Mouse (Mus musculus) inflammation-experienced regulatory T-cells (primary cell): ENCODE results near the gene Exoc7. TPM values are rescaled to one million over a fixed set of nuclear protein-coding genes. Genes with fewer than 3 reads are reported as not detected.

Source experiments
- polyA plus RNA-seq, 2 experiments: library from polyadenylated mRNA; unstranded; fragments of 100-300 nt; shearing (Covaris generic); gene quantifications; one replicate each; pipeline ENCODE4 v1.2.1; 2017

Gene Exoc7
- polyA plus RNA-seq: 10 to 100 TPM; 67.5 to 84.3 TPM

GRCm38 (mm10) chr11:116307019-116307725 is at the start of gene Exoc7:
Exoc7 (minus strand) TSS chr11:116307233.

GRCm38 (mm10) chr11:116335244-116336036 is 28.4 kb upstream of the Exoc7 start, which contains the start of gene Foxj1:
Foxj1 (minus strand) TSS chr11:116335399.

GRCm38 (mm10) chr11:116280751-116281663 is 26.0 kb downstream of the Exoc7 start, which contains the start of gene Galr2:
Galr2 (plus strand) TSS chr11:116280939.

GRCm38 (mm10) chr11:116274045-116274666 is 32.9 kb downstream of the Exoc7 start, which contains the start of gene Srp68:
Srp68 (minus strand) TSS chr11:116274217.

Other genes with a start within 250 kb of the Exoc7 start
- 100 to 1,000 TPM; 140 to 162 TPM for gene Unc13d, start 229.3 kb downstream of the Exoc7 start, polyA plus RNA-seq
- gene Wbp2, start 220.2 kb downstream of the Exoc7 start, polyA plus RNA-seq: 100 to 1,000 TPM; 179 to 187 TPM
- gene Trim47, start 180.0 kb downstream of the Exoc7 start, polyA plus RNA-seq: under 1 TPM in 1 of 2 experiments, not detected in 1; 0.89 TPM
- gene Trim65, start 176.1 kb downstream of the Exoc7 start, polyA plus RNA-seq: 10 to 100 TPM; 18.8 to 28.5 TPM
- gene Mrpl38, start 168.4 kb downstream of the Exoc7 start, polyA plus RNA-seq: 10 to 100 TPM; 73.7 to 79.0 TPM
- gene Fbf1, start 139.1 kb downstream of the Exoc7 start, polyA plus RNA-seq: 10 to 100 TPM; 11.2 to 13.4 TPM
- gene Ten1, start 108.4 kb downstream of the Exoc7 start, polyA plus RNA-seq: 10 to 100 TPM; 54.7 to 68.8 TPM
- 10 to 100 TPM; 19.8 to 23.4 TPM for gene Acox1, start 108.2 kb downstream of the Exoc7 start, polyA plus RNA-seq
- 1 to 10 TPM in 1 of 2 experiments, not detected in 1; 1.4 TPM for gene Evpl, start 69.2 kb downstream of the Exoc7 start, polyA plus RNA-seq
- 10 to 100 TPM; 69.6 to 79.1 TPM for gene Srp68, start 33.0 kb downstream of the Exoc7 start, polyA plus RNA-seq
- gene Galr2, start 26.3 kb downstream of the Exoc7 start, polyA plus RNA-seq: not detected
- gene Foxj1, start 28.2 kb upstream of the Exoc7 start, polyA plus RNA-seq: not detected
- gene Rnf157, start 105.8 kb upstream of the Exoc7 start, polyA plus RNA-seq: 10 to 100 TPM in 1 of 2 experiments, 1 to 10 TPM in 1; 7.8 to 15.0 TPM
- 10 to 100 TPM; 55.9 to 58.9 TPM for gene Ubald2, start 126.9 kb upstream of the Exoc7 start, polyA plus RNA-seq
- gene Qrich2, start 159.0 kb upstream of the Exoc7 start, polyA plus RNA-seq: under 1 TPM in 1 of 2 experiments, not detected in 1; 0.50 TPM
- gene Prpsap1, start 187.0 kb upstream of the Exoc7 start, polyA plus RNA-seq: 100 to 1,000 TPM; 138 to 145 TPM
- gene Sphk1, start 223.7 kb upstream of the Exoc7 start, polyA plus RNA-seq: 1 to 10 TPM in 1 of 2 experiments, under 1 TPM in 1; 0.16 to 2.7 TPM